Mouse (Mus musculus) stomach, postnatal 0 days (tissue): ENCODE results near the gene Ppp2r5c.

Source experiments
- CTCF ChIP-seq: IDR thresholded peaks from 2 replicates; pipeline ENCODE4 v1.5.1; 2016; ENCODE audit warnings: antibody characterized with exemption, low read depth, mild to moderate bottlenecking, moderate library complexity
- EP300 ChIP-seq: optimal IDR thresholded peaks from 2 replicates; pipeline ENCODE3; 2016; ENCODE audit warnings: antibody characterized with exemption

DNA sequence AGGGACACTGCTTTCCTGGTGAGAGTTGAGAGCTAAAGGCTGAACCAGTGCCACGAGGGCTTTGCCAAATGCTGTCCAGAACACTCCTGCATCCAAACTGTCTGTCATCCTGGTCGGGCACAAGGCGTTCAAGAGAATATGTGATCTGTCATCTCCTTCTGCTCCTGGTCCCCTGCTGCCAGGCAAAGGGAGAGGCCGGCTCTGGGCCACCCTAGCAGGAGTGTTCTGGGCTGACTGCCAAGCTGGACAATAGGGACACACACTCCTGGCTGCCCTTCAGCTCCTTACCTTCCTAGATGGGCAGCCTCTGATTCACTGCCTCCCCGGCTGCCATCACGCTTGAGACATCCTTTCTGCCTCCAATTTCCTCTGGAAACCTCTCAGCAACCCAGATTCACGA lies 15.1 kb upstream of the Ppp2r5c start:
- no peak for TF ChIP-seq CTCF
- TF ChIP-seq EP300 = no peak
